Mouse (Mus musculus) layer of hippocampus, postnatal 36 days (tissue): ENCODE results near the gene Psma3. TPM values are rescaled to one million over a fixed set of nuclear protein-coding genes. Genes with fewer than 3 reads are reported as not detected.
"Not testable (repeated sequence)": the region's sequence is repeated elsewhere in the genome, so short reads cannot be mapped to it uniquely, and the experiment has no call there.

ENCODE experiments used
- DNase-seq, 2 experiments: peaks; one replicate each; pipeline ENCODE4 v3.0.0; 2022
- total RNA-seq, 2 experiments: library from RNA; stranded (reverse); gene quantifications; 2 replicates each; pipeline ENCODE4 v1.2.3; 2021

The Psma3 gene
- total RNA-seq, 2 experiments from 2014 or later: 214 to 229 TPM

DNA sequence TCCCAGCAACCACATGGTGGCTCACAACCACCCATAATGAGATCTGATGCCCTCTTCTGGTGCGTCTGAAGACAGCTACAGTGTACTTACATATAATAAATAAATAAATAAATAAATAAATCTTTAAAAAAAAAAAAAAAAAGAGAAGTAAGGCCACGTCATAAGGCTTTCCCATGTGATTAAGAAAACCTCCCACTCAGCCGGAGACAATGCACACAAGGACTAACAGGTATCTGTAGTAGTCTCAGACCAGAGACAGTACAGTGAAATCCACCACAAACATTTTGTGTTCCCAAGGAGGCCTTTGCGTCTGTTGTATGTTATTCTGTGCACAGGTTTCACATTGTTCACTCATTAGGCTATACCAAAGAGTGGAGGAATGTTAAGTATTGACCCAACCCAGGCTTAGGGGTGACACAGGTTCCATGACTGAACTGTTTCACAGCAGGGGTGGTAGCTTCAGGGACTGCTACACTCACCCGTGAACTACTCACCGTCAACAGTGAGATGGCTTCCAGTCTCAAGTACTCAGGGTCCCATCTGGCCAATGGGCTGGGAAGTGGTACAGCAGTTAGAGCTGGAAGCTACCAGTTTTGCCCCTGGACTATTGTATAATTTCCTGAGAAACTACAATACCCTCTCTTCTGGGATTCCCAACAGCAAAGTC lies 29.5 kb downstream of the Psma3 start:
- DNase-seq: no peak

- DNase-seq: no peak
These were observed 31.7 kb downstream of the Psma3 start for GRCm38 (mm10) chr12:71006141-71006540.

GRCm38 (mm10) chr12:71006901-71007300 lies 32.5 kb downstream of the Psma3 start:
- no peak for DNase-seq

- DNase-seq: no peak
These were observed 35.3 kb downstream of the Psma3 start for GRCm38 (mm10) chr12:71009769-71010168.

DNA sequence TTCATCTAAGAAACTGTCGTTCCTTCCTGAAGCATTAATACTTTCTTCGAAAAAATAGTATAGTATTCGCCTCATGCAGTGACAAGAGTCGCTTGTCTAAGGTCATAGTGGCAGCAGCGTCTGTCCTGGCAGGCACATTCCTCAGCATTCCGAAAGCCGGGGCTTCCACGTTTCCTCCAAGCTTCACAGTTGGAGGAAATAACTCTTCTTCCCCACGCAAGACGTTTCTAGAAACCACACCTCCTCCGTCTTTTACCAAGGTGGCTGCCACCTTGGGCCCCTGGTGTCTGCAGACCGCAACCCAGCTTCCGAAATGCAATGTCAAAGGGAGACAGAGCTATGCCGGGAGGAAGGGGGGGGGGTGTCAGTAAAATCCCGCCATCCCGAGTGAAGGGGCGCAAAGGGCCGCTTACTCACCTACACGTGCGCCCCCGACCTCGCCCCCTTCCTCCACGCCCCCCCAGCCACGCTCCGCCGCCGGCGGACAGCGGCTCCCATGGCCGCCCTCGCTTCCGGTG lies 40.5 kb downstream of the Psma3 start:
- peak in 1 of 2 experiments; percentile 12 for DNase-seq

- peak; percentile 96 to 98 for DNase-seq
These were observed 41.2 kb downstream of the Psma3 start, which contains the start of gene Arid4a for GRCm38 (mm10) chr12:71015363-71016210. TSS of gene Arid4a (plus strand) at chr12:71015990.

DNA sequence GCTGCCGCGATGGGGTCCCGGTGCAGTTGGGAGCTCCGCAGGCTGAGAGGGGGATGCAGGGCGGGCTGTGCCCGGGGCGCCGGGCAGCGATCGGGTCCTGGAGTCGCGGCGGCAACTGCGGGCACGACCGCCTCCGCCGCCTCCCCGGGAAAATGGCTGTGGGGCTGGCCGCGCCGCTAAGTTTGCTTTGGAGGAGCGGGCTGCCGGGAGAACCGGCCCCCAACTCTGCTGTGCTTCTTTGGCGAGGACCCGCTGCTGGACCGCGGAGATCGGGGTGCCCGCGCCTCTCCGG lies 41.7 kb downstream of the Psma3 start:
- no peak for DNase-seq

GRCm38 (mm10) chr12:71016503-71017241 lies 42.3 kb downstream of the Psma3 start:
- peak; percentile 20 to 23 for DNase-seq

DNA sequence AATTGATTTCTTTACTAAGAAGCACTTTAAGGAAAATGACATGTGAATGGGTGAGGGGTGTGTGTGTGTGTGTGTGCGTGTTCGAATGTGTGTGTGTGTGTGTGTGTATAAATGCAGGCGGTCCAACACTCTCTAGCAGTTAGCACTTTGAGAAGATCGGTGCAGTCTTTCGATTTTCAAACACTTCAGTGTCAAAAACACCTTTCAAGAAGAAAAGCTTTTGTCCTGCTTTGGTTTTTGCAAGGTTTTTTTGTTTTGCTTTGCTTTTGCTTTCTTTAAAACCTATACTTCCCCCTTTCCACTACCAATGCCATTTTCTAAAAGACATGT lies 42.8 kb downstream of the Psma3 start:
- DNase-seq: no peak

DNA sequence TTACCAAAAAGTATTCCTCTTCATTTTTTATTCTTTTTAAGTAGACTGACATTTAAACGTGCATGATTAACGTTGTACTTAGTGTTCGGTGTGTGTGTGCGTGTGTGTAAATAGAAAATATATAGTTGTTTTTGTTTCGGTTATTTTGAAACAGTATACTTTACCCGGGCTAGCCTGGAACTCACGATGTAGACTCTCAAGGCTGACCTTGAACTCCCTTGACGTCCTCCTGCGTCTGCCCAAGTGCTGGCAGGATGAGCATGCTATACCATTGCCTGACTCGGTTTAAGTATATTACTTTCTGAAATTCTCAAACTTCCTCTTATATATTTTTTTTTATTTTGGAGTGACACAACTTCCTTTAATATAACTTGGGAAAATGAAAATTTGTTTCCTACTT lies 43.4 kb downstream of the Psma3 start:
- no peak for DNase-seq

GRCm38 (mm10) chr12:71019211-71019610 lies 44.8 kb downstream of the Psma3 start:
- DNase-seq: no peak

- DNase-seq: no peak
These were observed 50.0 kb downstream of the Psma3 start for GRCm38 (mm10) chr12:71024411-71024810.

GRCm38 (mm10) chr12:71028265-71028664 lies 53.8 kb downstream of the Psma3 start:
- DNase-seq: not testable (repeated sequence)

- no peak for DNase-seq
These were observed 55.8 kb downstream of the Psma3 start for GRCm38 (mm10) chr12:71030260-71030659.

- no peak for DNase-seq
These were observed 56.3 kb downstream of the Psma3 start for GRCm38 (mm10) chr12:71030722-71031121.

DNA sequence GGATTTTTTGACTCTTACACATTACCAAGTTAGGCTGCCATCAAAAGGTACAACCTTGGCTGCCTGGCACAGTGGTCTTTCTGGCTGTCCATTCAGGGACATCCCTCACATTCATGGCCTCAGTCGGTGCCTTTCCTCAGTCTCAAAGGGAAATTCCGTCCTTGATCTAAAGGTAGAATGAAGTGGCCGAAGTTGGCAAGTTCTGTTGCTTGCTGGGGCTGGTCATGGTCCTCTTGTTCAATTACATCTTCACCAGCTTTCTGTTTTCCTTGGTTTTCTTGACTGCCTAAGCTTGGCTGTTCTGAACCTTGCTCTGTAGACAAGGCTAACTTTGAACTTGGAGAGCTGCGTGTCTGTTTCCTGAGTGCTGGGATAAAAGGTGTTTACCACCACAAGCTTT lies 61.4 kb downstream of the Psma3 start:
- no peak for DNase-seq

DNA sequence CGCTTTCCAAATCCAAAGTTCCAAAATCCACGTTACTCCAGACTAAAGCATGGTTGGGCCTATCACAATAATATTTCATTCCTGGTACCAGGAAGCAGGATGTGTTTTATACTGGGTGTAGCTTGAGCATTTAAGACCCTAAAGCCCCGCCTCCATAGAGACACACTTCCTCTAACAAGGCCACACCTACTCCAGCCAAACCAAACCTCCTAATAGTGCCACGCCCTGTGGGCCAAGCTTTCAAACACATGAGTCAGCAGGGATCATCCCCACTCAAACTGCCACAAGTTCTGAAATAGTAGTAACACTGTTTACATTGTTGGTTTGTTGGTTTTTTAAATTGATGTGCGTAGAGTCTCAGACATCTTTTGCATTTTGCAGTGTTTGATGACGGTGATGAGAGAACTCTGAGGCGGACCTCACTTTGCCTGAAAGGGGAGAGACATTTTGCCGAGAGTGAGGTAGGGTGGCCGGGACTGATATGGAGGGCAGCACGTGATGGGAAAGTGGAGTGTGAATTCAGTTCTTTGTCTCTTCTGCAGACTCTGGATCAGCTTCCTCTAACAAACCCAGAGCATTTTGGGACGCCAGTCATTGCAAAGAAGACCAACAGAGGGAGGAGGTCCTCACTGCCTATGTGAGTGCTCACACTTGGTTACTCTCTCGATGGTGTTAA lies 62.4 kb downstream of the Psma3 start:
- DNase-seq: no peak

- no peak for DNase-seq
These were observed 66.0 kb downstream of the Psma3 start for GRCm38 (mm10) chr12:71040462-71040861.

DNA sequence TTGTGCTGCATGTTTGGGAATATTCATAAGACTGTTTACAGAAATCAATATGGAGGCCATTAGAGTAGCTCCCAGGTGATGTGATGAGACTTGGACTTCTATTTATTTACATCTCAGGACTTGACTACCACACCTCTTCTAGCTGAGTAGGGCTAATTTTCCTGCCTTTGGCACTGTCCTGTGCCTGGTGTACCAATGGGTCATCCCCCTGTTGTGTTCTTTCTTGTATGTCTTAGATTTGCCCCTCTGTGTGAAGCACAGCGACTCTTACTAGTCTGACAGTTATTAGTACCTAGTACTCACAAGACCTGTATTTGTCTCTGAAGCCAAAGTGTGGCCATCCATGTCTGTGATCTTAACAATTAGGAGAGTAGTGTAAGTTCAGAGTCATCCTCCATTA lies 68.0 kb downstream of the Psma3 start:
- no peak for DNase-seq

- DNase-seq: no peak
These were observed 69.2 kb downstream of the Psma3 start for GRCm38 (mm10) chr12:71043571-71043970.

GRCm38 (mm10) chr12:71044488-71044887 lies 70.1 kb downstream of the Psma3 start:
- no peak for DNase-seq
